Mouse (Mus musculus): ENCODE measurements at regions not wholly inside any gene's neighbourhood (a gene's known extent, or its start where the extent isn't known, plus 50 kb on each side); places are given as distances from the start of the nearest gene placed in this dataset.

GRCm38 (mm10) chr8:8308253-8308652 lies 352.8 kb downstream of the Efnb2 start:
- intact Hi-C loops (cut with DNase I), result no loop called here
- DNase-seq, result no peak

- no peak for DNase-seq
- intact Hi-C loops (cut with DNase I), result no loop called here
Observed at GRCm38 (mm10) chr8:8307487-8307886, 353.6 kb downstream of the Efnb2 start.

GRCm38 (mm10) chr8:8299965-8300767 lies 360.9 kb downstream of the Efnb2 start:
- peak in 1 of 2 experiments; percentile 28 for DNase-seq
- intact Hi-C loops (cut with DNase I), result no loop called here

GRCm38 (mm10) chr8:8292577-8293247 lies 368.3 kb downstream of the Efnb2 start:
- intact Hi-C loops (cut with DNase I), result no loop called here

GRCm38 (mm10) chr8:8285876-8286275 lies 375.2 kb downstream of the Efnb2 start:
- intact Hi-C loops (cut with DNase I), result loop anchor here (10.0 kb wide), 1 partner anchor 151 kb away; no protein-coding TSS in a partner anchor
- no peak for DNase-seq

More at GRCm38 (mm10) chr8:8292577-8293247, 368.3 kb downstream of the Efnb2 start:
- DNase-seq, result no peak

GRCm38 (mm10) chr8:8274987-8275386 lies 386.1 kb downstream of the Efnb2 start:
- no peak for DNase-seq
- intact Hi-C loops (cut with DNase I), result no loop called here

GRCm38 (mm10) chr8:8274211-8274641 lies 386.8 kb downstream of the Efnb2 start:
- DNase-seq, result no peak
- intact Hi-C loops (cut with DNase I), result no loop called here

GRCm38 (mm10) chr8:8258855-8259254 lies 402.2 kb downstream of the Efnb2 start:
- no peak for DNase-seq

GRCm38 (mm10) chr8:8258231-8258638 lies 402.8 kb downstream of the Efnb2 start:
- intact Hi-C loops (cut with DNase I), result no loop called here
- no peak for DNase-seq

More at GRCm38 (mm10) chr8:8258855-8259254, 402.2 kb downstream of the Efnb2 start:
- intact Hi-C loops (cut with DNase I), result no loop called here

- no peak for DNase-seq
- intact Hi-C loops (cut with DNase I), result no loop called here
Observed at GRCm38 (mm10) chr8:8256327-8256726, 404.7 kb downstream of the Efnb2 start.

- DNase-seq, result no peak
- intact Hi-C loops (cut with DNase I), result no loop called here
Observed at GRCm38 (mm10) chr8:8254446-8254845, 406.6 kb downstream of the Efnb2 start.

- no peak for DNase-seq
- intact Hi-C loops (cut with DNase I), result no loop called here
Observed at GRCm38 (mm10) chr8:8244599-8244998, 416.4 kb downstream of the Efnb2 start.

- DNase-seq, result no peak
- intact Hi-C loops (cut with DNase I), result no loop called here
Observed at GRCm38 (mm10) chr8:8241755-8242501, 419.1 kb downstream of the Efnb2 start.

GRCm38 (mm10) chr8:8241051-8241688 lies 419.9 kb downstream of the Efnb2 start:
- DNase-seq, result no peak
- intact Hi-C loops (cut with DNase I), result no loop called here

GRCm38 (mm10) chr8:8239489-8239888 lies 421.6 kb downstream of the Efnb2 start:
- no peak for DNase-seq
- intact Hi-C loops (cut with DNase I), result no loop called here

GRCm38 (mm10) chr8:8238051-8238450 lies 423.0 kb downstream of the Efnb2 start:
- DNase-seq, result no peak
- intact Hi-C loops (cut with DNase I), result no loop called here

GRCm38 (mm10) chr8:8233616-8234015 lies 427.4 kb downstream of the Efnb2 start:
- no peak for DNase-seq
- intact Hi-C loops (cut with DNase I), result no loop called here

- DNase-seq, result no peak
- intact Hi-C loops (cut with DNase I), result no loop called here
Observed at GRCm38 (mm10) chr8:8233156-8233555, 427.9 kb downstream of the Efnb2 start.

- no peak for DNase-seq
- intact Hi-C loops (cut with DNase I), result no loop called here
Observed at GRCm38 (mm10) chr8:8231996-8232632, 428.9 kb downstream of the Efnb2 start.

Data from gastrocnemius, postnatal 36 days (tissue).